Mouse (Mus musculus): ENCODE measurements around the gene Zmynd19.

Gene Zmynd19

DNA sequence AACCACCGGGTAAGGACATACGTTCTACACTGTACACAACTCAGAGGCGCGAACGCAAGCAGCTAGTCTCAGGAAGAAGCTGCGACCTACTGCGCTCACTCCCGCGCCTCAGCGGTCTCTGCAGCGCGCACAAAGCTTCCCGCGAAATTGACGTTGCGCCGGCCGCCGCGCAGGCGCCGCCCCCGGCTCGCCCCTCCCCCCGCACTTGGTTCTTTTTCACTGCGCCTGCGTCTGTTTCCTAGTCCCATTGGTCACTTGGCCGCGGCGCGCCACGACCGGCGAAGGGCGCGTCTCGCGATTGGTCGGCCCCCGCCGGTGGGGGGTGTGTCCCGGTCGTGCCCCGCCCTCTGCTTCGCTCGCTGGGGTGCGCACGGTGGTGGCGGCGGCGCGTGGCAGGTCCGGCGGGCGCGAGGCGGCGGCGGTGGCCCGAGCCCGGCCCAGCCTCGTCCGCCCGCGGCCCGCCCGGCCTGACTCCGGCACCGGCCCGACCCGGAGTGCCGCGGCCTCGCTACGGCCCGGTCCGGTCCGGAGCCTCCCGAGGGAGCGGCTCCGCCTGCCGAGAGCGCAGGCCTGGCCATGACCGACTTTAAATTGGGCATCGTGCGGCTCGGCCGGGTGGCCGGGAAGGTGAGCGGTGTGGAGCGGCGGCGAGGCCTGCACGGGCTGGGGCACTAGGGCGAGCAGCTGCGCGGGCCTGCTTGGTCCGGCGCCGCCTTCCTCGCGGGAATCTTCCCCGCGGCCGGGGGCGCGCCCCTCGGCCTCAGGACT, at the start of gene Zmynd19:
TSS of gene Zmynd19 (plus strand) at position 372 of the 768 bp plus-strand sequence.
- peak; percentile 98 for DNase-seq (ENCODE audit: low read depth, low spot score)

DNA sequence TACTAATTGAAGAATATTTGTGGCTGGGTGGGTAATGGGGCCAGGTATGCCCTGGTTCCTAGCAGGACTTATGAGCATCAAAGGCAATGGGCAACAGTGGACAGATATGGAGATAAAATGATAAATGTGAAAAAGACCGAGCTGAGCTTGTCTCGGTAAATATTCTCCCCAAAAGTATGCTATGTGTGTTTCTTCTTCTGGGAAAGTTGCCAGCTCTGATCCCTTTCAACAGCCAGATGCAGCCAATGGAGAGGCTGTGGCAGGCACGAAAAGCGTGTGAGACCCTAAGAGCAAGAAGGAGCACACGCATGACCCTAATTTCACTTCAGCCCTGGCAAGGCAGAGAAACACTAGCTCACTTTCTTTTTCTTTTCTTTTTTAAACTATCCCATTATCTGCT, 48.5 kb upstream of the Zmynd19 start:
- peak; percentile 66 for DNase-seq (ENCODE audit: low read depth, low spot score)

DNA sequence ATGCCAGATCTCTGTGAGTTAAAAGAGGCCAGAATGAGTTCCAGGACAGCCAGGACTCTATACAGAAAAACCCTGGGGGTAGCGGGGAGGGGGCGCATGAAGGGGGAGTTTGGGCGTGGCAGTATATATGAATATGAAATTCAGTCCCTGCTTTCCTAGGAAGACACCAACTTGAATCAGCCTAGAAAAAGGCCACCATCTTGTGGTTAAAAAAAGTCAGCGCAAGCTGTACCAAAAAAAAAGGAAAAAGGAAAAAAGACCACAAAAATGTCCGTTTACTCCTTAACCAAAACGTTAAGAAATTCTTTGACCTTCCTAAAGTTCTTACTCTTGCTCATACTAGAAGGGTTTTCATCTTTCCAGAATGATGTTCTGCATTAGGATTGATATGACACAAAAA, 46.6 kb upstream of the Zmynd19 start:
- no peak for DNase-seq (ENCODE audit: low read depth, low spot score)

DNA sequence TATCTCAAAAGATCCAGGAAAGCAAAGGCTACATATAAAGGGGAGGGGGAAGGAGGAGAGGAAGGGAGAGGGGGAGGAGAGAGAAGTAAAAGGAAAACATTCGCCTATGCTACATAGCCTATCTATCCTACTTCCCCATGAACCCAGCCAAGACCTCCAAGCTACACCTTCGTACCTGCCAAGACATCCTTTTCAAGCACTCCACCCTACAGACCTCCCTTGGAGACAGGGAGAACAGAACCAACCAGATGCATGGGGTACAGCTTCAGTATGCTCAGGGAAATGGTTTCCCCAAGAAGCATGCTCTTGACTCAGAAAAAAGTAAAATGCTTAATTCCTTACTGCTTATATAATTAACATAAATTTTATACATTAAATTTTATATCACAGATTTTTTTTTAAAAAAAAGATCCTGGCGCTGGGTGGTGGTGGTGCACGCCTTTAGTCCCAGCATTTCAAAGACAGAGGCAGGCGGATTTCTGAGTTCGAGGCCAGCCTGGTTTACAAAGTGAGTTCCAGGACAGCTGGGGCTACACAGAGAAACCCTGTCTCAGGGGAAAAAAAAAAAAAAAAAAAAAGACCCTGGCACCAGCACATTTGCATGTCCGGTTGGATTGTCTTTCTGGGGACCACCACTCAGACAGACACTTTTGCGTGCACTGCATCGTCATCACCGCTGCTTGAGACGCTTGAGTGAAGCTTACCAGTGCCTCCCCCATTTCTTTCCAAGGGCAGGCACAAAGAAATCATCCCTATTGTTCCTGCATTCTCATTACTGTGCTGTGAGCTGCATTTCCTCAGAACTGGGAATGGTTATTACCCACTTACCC, 44.6 kb upstream of the Zmynd19 start:
- peak; percentile 42 for DNase-seq (ENCODE audit: low read depth, low spot score)

DNA sequence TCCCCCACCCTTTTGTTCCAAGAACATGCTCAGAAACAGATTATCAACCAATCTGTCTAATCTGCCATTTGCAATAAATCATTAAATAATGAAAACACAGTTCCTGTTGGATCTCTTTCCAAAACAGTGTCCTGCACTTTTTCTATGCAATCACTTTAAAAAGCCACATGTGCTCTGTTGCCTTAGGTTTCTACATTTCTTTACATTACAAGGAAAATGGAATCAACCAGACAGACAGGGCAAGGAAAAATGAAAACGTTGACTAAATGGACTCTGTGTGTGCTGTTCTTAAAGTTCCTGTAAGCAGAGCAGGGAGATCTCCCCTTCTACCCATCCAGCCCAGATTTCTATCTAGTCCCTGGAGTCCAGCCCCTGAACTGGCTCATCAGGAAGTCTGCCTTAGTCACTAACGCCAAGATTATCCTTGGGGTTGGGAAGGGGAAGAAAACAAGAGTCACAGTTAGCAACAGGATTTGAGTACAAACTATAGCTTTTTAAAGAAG, 43.9 kb upstream of the Zmynd19 start:
- DNase-seq (ENCODE audit: low read depth, low spot score), result peak; percentile 27

DNA sequence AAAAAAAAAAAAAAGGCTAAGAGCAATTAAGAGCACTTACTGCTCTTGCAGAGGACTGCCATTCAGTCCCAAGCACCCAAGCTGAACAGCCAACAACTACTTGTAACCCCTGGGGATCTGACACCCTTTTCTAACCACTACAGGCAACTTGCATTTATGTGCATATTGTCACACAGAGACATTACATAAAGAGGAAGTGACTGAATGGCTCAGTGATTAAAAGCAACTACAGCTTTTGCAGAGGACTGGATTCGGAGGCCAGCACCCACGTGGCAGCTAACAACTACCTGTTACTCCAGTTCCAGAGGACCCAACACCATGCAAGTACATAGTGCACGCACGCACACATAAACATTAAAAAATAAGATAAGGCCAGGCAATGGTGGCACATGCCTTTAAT, 39.1 kb upstream of the Zmynd19 start:
- DNase-seq (ENCODE audit: low read depth, low spot score), result no peak

DNA sequence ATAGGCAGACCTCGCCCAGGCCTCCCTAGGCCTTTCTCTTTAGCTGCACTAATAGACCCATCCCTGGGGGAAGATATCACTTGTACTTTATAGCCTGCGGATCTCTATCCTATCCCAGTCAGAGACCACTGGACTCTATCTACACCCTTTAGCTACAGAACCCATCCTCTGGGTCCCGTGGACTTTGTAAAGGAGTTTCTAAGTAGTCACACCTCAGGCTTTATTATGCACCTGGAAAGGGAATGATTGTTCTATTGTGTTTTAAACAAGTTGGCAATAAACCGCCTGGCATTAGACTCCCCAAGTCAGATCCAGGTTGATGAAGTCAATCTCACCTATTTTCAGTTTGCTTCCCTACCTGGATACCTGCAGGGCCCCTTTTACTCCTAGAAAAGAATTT, 37.4 kb upstream of the Zmynd19 start:
- no peak for DNase-seq (ENCODE audit: low read depth, low spot score)

DNA sequence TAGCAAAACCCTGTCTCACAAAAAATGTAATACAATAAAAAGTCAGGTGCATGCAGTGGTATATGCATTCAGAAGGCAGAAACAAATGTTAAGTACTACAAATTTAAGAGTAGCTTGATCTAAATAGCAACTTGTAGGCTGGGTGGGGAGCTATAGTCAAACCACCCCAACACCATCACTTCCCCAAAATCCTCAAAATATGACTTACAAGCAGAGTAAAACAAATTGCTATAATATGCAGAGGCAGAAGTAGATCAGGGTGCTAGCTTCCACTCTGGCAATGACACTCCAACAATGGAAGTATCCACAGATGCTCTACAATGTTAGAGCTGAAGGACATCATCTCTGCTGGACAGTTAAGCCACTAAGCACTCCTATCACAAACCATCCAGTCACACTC, 37.0 kb upstream of the Zmynd19 start:
- no peak for DNase-seq (ENCODE audit: low read depth, low spot score)

DNA sequence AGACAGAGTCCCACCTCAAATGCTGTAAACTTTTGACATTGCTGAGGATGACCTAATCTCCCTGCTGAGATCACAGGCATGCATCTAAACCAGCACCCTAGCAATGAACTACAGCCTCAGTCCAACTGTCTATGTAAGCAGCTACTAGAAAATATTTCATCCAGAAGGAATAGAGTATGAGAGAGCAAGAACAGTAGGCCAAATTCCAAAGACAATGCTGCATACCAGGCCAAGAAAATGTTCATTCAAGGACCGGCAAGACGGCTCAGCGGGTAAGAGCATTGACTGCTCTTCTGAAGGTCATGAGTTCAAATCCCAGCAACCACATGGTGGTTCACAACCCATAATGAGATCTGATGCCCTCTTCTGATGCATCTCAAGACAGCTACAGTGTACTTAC, 34.8 kb upstream of the Zmynd19 start:
- DNase-seq (ENCODE audit: low read depth, low spot score), result no peak

DNA sequence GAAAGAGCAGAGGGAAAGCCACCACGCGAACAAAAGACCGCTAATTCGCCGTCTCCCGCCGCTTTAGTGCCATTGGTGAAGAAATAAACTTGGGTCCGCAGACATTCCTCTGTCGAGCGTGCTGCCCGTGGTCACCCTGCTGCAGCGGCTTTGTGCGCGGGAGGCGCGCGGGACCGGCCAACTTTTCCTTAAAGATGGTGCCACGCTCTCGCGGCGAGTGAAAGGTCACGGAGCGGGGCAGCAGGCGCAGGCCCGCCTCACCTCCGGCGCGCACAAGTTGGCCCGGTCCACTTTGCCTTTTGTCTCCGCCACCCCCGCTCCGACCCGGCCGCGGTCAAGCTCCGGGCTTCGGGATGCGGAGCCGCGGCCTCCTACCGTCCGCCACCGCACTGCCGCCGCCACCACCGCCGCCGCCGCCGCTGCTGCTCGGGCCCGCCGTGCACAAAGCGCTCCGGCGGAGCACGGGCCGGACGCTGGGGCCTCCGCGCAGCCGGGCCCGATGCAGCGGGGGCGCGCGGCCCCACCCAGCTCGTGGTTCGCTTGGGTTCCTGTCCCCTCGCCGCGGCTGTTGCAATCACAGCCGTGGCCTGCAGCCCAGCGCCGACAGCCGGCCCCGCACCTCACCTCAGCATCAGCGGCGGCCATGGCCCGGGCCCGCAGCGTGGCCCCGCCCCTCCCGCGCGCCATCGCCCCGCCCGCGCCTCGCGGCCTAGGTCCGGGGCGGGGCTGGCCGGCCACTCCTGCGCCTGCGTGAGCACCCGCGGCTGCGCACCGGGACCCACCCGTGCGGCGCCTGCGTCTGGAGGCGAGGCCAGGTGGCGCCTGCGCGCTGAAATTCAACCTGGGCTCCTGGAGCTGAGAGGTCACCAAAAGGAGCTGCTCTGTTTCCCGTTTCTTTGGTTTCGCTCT, 30.4 kb upstream of the Zmynd19 start, which contains the start of gene Ehmt1:
TSS of gene Ehmt1 (minus strand) at position 685 of the 909 bp plus-strand sequence.
- DNase-seq (ENCODE audit: low read depth, low spot score), result peak; percentile 97

DNA sequence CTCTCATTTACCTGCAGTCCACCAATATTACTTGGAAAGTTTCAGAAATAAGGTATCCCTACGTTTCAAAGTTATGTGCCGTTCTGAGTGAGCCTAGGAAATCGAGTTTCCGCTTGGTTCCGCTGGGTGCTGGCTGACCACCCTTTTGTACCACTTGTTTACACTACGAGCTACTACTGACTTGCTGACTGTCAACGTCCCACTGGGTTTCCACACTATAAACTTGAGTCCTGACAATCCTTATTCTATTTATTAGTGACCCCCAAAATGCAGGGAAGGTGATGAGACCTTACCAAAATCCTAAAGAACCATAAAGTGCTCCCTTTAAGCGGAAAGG, 29.8 kb upstream of the Zmynd19 start:
- no peak for DNase-seq (ENCODE audit: low read depth, low spot score)

DNA sequence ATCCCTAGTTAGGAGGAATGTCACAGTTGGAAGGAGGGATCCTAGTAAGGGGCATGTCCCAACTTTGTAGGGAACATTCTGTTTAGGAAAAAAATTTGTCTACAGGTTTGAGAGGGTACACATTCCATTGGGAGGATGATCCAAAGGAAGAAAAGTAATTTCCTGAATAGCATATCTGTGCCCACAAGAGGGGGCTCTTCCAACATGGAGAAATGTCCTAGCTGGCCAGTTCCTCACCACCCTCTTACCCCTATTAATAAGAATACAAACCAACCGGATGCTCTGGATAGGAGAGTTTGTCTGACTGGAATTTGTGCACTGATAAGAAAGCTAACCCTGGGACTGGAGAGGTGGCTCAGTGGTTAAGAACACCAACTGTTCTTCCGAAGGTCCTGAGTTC, 26.0 kb upstream of the Zmynd19 start:
- DNase-seq (ENCODE audit: low read depth, low spot score), result peak; percentile 40

DNA sequence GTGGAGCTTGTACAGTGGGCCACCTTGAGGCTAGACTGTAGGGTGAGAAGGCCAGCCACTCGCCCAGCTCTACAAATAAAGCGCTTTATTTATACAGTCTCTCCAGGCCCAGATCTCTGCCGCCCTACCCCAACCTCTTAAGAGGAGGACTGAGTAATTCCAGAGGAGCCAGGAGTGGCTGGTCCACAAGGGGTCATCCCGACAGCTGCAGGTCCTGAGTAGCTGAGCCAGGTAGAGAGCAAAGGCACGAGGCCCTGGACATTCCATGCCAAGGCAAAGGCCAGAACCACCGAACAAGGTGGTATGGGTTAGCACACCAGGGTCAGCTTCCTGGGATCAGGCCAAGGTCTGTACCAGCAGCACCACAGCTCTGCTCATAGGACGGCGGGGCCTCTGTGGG, 24.3 kb upstream of the Zmynd19 start:
- no peak for DNase-seq (ENCODE audit: low read depth, low spot score)

DNA sequence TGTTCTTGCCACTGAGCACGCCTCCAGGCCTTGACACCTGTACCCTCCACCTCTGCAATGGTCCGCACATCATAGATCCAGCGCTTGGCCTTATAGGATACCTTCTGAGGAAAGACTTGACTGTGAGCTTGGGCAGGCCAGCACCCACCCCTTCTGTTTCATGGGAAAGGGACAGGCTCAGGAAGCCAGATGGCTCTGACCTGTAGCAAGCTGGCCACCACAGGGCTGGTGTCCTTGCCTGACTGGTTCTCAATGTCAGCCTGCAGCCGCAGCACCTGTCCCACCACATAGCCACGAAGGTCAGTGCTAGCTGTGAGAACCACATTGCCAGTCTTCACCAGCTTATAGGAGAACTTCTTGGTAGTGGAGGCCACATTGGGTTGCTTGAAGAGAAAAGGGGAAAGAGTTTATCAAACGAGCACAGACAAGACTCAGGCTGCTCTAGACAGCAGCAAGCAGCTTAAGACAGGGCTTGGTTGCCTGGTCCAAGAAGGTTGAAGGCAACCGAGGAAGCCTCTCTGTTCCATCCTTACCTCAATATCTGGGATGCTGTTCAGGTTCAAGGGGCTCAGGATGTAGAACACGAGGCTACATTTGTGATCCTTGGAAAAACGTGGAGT, 23.1 kb upstream of the Zmynd19 start:
- no peak for DNase-seq (ENCODE audit: low read depth, low spot score)

DNA sequence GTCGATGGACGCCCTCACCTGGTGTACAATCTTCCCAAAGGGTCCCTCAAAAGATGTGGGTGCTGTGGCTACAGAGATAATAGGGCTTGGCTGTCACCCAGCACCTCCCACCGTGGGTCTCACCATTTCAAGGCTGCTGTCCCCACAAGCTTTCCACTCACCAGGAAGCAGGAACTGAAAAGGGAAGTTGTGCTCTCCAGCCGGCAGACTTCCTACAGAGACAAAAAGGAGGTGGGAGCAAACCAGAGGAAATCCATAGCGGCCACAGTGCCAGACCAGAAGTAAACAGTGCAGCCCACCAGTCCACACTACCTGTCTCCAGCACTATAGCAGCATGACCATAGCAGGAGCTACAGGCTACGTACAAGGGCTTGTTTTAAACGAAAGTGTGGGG, 22.6 kb upstream of the Zmynd19 start:
- no peak for DNase-seq (ENCODE audit: low read depth, low spot score)

DNA sequence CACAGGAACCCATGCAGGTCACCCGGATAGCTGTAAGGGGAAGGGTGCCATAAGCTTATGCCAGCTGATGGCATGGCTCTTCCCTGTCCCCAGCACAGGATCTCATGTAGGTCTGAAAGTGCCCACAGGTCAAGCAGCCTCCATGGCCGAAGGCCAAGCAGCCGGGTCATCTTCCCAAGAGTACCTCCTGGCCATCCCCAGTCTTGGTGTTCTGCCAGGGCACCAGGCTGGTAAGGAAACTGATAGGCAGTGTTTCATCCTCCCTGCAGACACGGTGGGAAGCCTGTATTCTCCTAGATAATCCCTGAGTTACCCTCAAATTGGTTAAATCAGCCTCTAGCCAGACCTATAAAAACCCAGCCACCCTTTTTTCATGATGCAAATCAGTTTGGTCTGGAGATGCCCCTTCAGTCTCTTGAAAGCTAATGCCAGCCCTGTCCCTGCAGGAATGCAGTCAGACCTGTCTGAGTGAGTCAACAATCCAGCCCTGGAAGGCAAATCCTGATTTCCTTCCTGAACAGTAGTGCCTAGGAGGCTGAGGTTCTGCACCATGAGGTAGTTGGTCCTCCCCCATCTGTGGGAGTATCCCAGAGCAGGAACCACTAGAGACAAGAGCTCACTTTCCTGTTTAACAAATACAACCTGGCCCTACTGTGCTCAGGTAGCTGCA, 21.6 kb upstream of the Zmynd19 start:
- DNase-seq (ENCODE audit: low read depth, low spot score), result no peak

DNA sequence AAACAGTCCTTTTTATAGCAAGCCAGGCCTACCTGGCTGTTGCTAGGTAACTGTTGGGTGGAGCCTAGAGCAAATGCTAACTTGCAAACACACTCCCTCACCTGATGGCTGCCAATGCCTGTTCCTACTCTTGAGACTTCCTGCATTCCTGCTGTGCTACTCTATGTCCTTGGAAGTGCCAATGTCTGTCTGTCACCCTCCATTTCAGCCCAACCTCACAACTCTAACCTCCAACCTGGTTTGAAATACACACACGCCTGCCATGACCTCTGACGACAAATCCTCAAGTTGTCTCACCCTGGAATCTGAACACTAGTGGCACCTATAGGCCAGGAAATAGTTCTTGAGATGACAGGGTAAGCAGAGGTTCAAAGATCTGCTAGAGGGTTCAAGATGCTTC, 20.5 kb upstream of the Zmynd19 start:
- DNase-seq (ENCODE audit: low read depth, low spot score), result no peak

DNA sequence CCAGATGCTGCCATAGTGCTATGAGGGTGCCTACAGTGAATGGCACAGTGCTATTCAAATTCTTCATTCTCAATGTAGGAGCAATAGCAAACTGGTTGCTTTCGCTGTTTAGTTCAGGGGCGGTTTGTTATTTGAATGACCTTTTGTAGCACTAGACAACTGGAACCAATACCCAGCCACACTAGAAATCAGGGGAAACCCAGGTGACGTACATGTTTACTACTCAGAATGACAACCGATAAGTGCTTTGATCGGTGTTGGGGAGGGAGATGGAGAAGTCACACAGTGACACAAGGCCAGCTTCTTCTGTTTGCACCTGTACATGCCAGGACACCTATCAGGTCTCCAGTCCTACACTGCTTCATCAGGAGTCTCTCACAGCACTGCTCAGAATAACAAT, 20.0 kb upstream of the Zmynd19 start:
- no peak for DNase-seq (ENCODE audit: low read depth, low spot score)

DNA sequence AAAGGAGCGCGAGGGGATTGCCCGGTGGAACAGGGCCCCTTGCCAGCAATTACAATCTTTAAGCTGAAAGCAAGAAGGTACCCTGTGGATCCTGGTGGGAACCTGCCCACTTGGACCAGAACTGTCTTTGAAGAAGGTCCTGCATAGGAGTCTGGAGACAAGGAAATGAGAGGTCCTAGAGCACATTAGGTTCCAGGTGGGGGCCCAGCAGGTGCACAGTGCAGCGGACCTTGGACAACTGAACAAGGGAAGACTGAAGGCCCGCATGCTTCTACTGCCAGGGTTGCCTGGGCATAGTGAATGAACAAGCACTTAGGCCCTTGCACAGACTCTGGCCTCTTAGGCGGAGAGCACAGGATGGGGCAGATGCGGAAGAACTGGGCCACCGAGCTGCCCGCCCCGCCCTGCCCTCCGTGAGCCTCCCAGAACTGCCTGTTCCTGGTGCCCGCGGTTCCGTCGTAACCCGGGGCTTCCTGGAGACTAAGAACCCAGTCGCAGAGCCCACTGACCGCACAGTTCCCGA, 15.1 kb upstream of the Zmynd19 start:
- peak; percentile 51 for DNase-seq (ENCODE audit: low read depth, low spot score)

DNA sequence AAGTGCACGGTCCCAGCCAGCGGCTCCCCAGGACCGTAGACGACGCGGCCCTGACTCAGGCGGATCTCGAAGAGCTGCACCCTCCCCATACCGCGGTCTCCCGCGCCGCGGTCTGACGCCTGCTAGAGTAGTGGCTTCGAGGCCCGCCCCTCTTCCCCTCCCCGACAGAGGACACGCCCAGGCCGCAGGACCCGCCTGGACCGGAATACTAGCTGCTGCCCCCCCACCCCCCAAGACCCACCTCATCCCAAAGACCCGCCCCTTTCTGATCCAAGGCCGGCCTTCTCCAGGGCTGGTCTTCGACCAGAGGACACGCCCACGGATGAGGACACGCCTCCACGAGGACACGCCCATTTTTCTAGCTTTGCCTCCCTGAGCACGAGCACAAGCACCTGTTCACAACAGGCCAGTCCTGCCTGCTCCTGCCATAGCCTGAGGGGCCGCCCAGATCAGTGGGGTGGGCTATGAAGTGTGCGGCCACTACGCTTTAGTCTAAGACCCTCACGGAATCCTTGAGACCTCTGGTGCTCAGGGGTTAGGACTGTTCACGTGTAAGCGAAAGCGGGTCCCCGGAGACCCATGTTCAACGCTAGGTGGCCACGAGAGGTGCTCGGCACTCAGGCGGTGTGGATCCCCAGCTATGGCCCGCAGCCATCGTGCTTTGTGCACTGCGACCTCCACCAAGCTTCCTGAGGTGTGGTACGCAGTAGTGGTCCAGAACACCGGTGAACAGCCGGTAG, 14.4 kb upstream of the Zmynd19 start, which contains the start of gene Arrdc1:
TSS of gene Arrdc1 (minus strand) at position 196 of the 740 bp plus-strand sequence.
- DNase-seq (ENCODE audit: low read depth, low spot score), result peak; percentile 96

All from brain, adult 2 months (tissue).